Mouse (Mus musculus) fibroblast of lung, adult 2 months (primary cell): ENCODE results near the gene Esyt2.
A peak's percentile ranks its signal among the peaks of the same experiment; 100 is the strongest.

Experiments used
- DNase-seq: peaks from one replicate; pipeline ENCODE4 v3.0.0-alpha.2; 2011; ENCODE audit warnings: low read depth

Esyt2 gene

GRCm38 (mm10) chr12:116362091-116362490, 81.1 kb downstream of the Esyt2 start:
- no peak for DNase-seq

- no peak for DNase-seq
Measured at GRCm38 (mm10) chr12:116366900-116367299, 85.9 kb downstream of the Esyt2 start.

GRCm38 (mm10) chr12:116367346-116367745, 86.3 kb downstream of the Esyt2 start:
- no peak for DNase-seq

- DNase-seq, result no peak
Measured at GRCm38 (mm10) chr12:116368857-116369256, 87.9 kb downstream of the Esyt2 start.

- no peak for DNase-seq
Measured at GRCm38 (mm10) chr12:116383101-116383500, 102.1 kb downstream of the Esyt2 start.

GRCm38 (mm10) chr12:116383995-116384394, 103.0 kb downstream of the Esyt2 start:
- DNase-seq, result no peak

GRCm38 (mm10) chr12:116386802-116387201, 105.8 kb downstream of the Esyt2 start:
- no peak for DNase-seq

GRCm38 (mm10) chr12:116389868-116390267, 108.9 kb downstream of the Esyt2 start:
- DNase-seq, result no peak

- DNase-seq, result no peak
Measured at GRCm38 (mm10) chr12:116394327-116394726, 113.3 kb downstream of the Esyt2 start.

GRCm38 (mm10) chr12:116395312-116395711, 114.3 kb downstream of the Esyt2 start:
- DNase-seq, result no peak

GRCm38 (mm10) chr12:116396072-116396695, 115.2 kb downstream of the Esyt2 start:
- DNase-seq, result no peak

GRCm38 (mm10) chr12:116404012-116404679, 123.2 kb downstream of the Esyt2 start:
- no peak for DNase-seq

GRCm38 (mm10) chr12:116405045-116405835, 124.2 kb downstream of the Esyt2 start, which contains the start of gene Ncapg2:
Gene Ncapg2 (plus strand): TSS chr12:116405402.
- peak; percentile 94 for DNase-seq

GRCm38 (mm10) chr12:116405836-116406155, 124.8 kb downstream of the Esyt2 start:
- DNase-seq, result no peak

GRCm38 (mm10) chr12:116407883-116408282, 126.9 kb downstream of the Esyt2 start:
- no peak for DNase-seq

GRCm38 (mm10) chr12:116414941-116415340, 133.9 kb downstream of the Esyt2 start:
- no peak for DNase-seq

GRCm38 (mm10) chr12:116416514-116416913, 135.5 kb downstream of the Esyt2 start:
- DNase-seq, result no peak

- no peak for DNase-seq
Measured at GRCm38 (mm10) chr12:116421656-116422055, 140.7 kb downstream of the Esyt2 start.

- DNase-seq, result no peak
Measured at GRCm38 (mm10) chr12:116425392-116425791, 144.4 kb downstream of the Esyt2 start.

- DNase-seq, result no peak
Measured at GRCm38 (mm10) chr12:116433742-116434141, 152.7 kb downstream of the Esyt2 start.

GRCm38 (mm10) chr12:116435232-116435631, 154.2 kb downstream of the Esyt2 start:
- no peak for DNase-seq

- DNase-seq, result no peak
Measured at GRCm38 (mm10) chr12:116436125-116436524, 155.1 kb downstream of the Esyt2 start.

- DNase-seq, result no peak
Measured at GRCm38 (mm10) chr12:116438591-116438990, 157.6 kb downstream of the Esyt2 start.
